Mouse (Mus musculus): Measurements from ENCODE around the gene Ccdc32.

GRCm38 (mm10) chr2:118980841-118981240 lies 48.4 kb downstream of the Ccdc32 start:
- no peak for TF ChIP-seq CTCF (IDR thresholded peaks at IDR 0.05; ENCODE audit: insufficient read depth, low read depth, low read length)
- no peak for TF ChIP-seq POLR2A (IDR thresholded peaks at IDR 0.05; ENCODE audit: insufficient read depth, low read depth, low read length)
